Comparison of ENCODE assay signal across 8 mouse cellular contexts in the genomic region with DNA sequence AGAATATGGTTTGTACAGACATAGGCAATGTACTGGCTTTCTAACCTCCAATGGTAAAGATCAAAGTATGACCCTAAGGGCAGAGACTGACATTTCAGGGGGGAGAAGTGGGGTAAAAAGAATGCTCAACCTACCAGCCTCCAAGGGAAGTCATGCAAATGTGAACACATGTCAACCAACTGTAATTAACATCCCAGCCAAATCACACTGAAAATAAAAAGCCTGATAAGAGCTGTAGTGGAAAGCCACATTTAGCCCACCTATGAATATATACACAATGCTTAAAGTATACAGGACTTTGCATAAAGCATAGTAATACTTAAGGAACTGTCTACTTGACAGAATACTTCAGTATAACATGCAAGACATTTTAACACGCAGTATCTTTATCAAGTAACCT. TPM values are rescaled to one million over a fixed set of nuclear protein-coding genes. Genes with fewer than 3 reads are reported as not detected.
DNase-seq lines count a peak whose midpoint lies in the region; ATAC-seq and TF ChIP-seq lines count a peak whose summit lies in the region.

No protein-coding gene starts in this region.

- H3K4me1 ChIP-seq in forebrain, embryonic 10.5 days = peaks cover 43% of the 10 kb centered on the region
- peaks cover 32% of the 10 kb centered on the region for H3K4me1 ChIP-seq in limb, embryonic 10.5 days
- peaks cover 27% of the 10 kb centered on the region for H3K4me1 ChIP-seq in neural tube, embryonic 14.5 days (ENCODE audit: control insufficient read depth, insufficient read depth, low read length)

- H3K9me3 ChIP-seq in forebrain, embryonic 10.5 days = no peaks in the 10 kb centered on the region
- no peaks in the 10 kb centered on the region for H3K9me3 ChIP-seq in limb, embryonic 10.5 days (replicated peaks)
- no peaks in the 10 kb centered on the region for H3K9me3 ChIP-seq in neural tube, embryonic 14.5 days (ENCODE audit: control insufficient read depth, low read length)

- no peak for TF ChIP-seq CTCF in layer of hippocampus, adult 2 months (conservative IDR thresholded peaks at IDR 0.05)

- H3K4me3 ChIP-seq in layer of hippocampus, adult 2 months = peak overlapping the region; percentile 95
- peak overlapping the region; percentile 97 for H3K4me3 ChIP-seq in forebrain, embryonic 10.5 days
- peak overlapping the region; percentile 98 for H3K4me3 ChIP-seq in limb, embryonic 10.5 days
- no peak overlapping the region; the same call in 1 of the 2 replicates for H3K4me3 ChIP-seq in neural tube, embryonic 14.5 days (ENCODE audit: low read depth, low read length)

- no peak overlapping the region for H3K9ac ChIP-seq in neural tube, embryonic 14.5 days (replicated peaks; ENCODE audit: low read depth, low read length)

- no peaks in the 10 kb centered on the region for H3K27me3 ChIP-seq in forebrain, embryonic 10.5 days (ENCODE audit: poor library complexity, severe bottlenecking)
- no peaks in the 10 kb centered on the region for H3K27me3 ChIP-seq in limb, embryonic 10.5 days (ENCODE audit: low read depth, poor library complexity, severe bottlenecking)
- no peaks in the 10 kb centered on the region for H3K27me3 ChIP-seq in neural tube, embryonic 14.5 days (ENCODE audit: control insufficient read depth, insufficient read depth, low read length)

- no peak overlapping the region for H3K27ac ChIP-seq in layer of hippocampus, adult 2 months
- no peak overlapping the region for H3K27ac ChIP-seq in forebrain, embryonic 10.5 days
- no peak overlapping the region for H3K27ac ChIP-seq in limb, embryonic 10.5 days
- no peak overlapping the region for H3K27ac ChIP-seq in neural tube, embryonic 14.5 days (ENCODE audit: low read depth, low read length)

- peak overlapping the region; percentile 47 for H3K4me2 ChIP-seq in neural tube, embryonic 14.5 days (ENCODE audit: low read depth, low read length)

- DNase-seq in layer of hippocampus, adult 2 months (ENCODE audit: low spot score in 2 of 2) = no peak
- no peak for DNase-seq in layer of hippocampus, adult 9-11 months
- no peak for DNase-seq in forebrain, embryonic 10.5 days (ENCODE audit: extremely low spot score, low spot score)
- DNase-seq in limb, embryonic 10.5 days (ENCODE audit: low spot score) = no peak
- no peak for DNase-seq in urinary bladder, postnatal 10 days (ENCODE audit: low spot score)
- DNase-seq in right cerebral cortex, postnatal 4 days = no peak
- no peak for DNase-seq in layer of hippocampus, adult 9-10 months (ENCODE audit: low spot score)

- no peak for ATAC-seq in neural tube, embryonic 14.5 days (ENCODE audit: low read depth)

- WGBS in forebrain, embryonic 10.5 days = 82% methylated on average over 1 of the region's 1 CpGs
- WGBS in limb, embryonic 10.5 days = 82% methylated on average over 1 of the region's 1 CpGs
- WGBS in neural tube, embryonic 14.5 days = 78% methylated on average over 1 of the region's 1 CpGs

- H3K36me3 ChIP-seq in forebrain, embryonic 10.5 days (replicated peaks) = peaks cover 70% of the 10 kb centered on the region
- peaks cover 66% of the 10 kb centered on the region for H3K36me3 ChIP-seq in limb, embryonic 10.5 days
- H3K36me3 ChIP-seq in neural tube, embryonic 14.5 days (ENCODE audit: control insufficient read depth, insufficient read depth, low read length) = 0 out of 2 replicates have a peak, but pooled peaks cover 2% of the 10 kb centered on the region

RNA-seq across cellular contexts. Expression of gene Hnrnpd, which starts 3.0 kb away (rescaled TPM):
- total RNA-seq in layer of hippocampus, adult 2 months (2021) = 100 to 1,000 TPM; 210 to 225 TPM
- polyA plus RNA-seq in forebrain, embryonic 10.5 days (2016; fragmentation: Nextera tagmentation; extraction: Ambion mirVana) = 200 and 207 TPM in 2 replicates
- polyA plus RNA-seq in limb, embryonic 10.5 days (2016; fragmentation: Nextera tagmentation; extraction: Ambion mirVana) = 335 and 338 TPM in 2 replicates
- polyA plus RNA-seq in neural tube, embryonic 14.5 days (2014; fragmentation: Nextera tagmentation; extraction: Ambion mirVana) = 96.8 and 116 TPM in 2 replicates

RNA-seq across cellular contexts. Expression of gene 4930524J08Rik, which starts 3.1 kb away (rescaled TPM):
- total RNA-seq in layer of hippocampus, adult 2 months (2021) = 1 to 10 TPM; 1.4 to 2.2 TPM
- 1.7 and 2.2 TPM in 2 replicates for polyA plus RNA-seq in forebrain, embryonic 10.5 days (2016; fragmentation: Nextera tagmentation; extraction: Ambion mirVana)
- 1.7 and 2.4 TPM in 2 replicates for polyA plus RNA-seq in limb, embryonic 10.5 days (2016; fragmentation: Nextera tagmentation; extraction: Ambion mirVana)
- 3.7 and 5.3 TPM in 2 replicates for polyA plus RNA-seq in neural tube, embryonic 14.5 days (2014; fragmentation: Nextera tagmentation; extraction: Ambion mirVana)
